Mouse (Mus musculus) ES-E14 (cell line): Measurements from ENCODE around the gene Mvd. TPM values are rescaled to one million over a fixed set of nuclear protein-coding genes. Genes with fewer than 3 reads are reported as not detected.

ENCODE experiments used
- DNase-seq: peaks from one replicate; pipeline ENCODE4 v3.0.0-alpha.2; 2013; ENCODE audit warnings: low read depth, low spot score
- H3K27ac ChIP-seq: 2 replicates; pipeline ENCODE4 v1.5.1; 2012; ENCODE audit warnings: low read depth, mild to moderate bottlenecking, low read length, moderate library complexity, mixed read lengths; ENCODE audit not compliant: poor library complexity, insufficient read depth, severe bottlenecking
- H3K36me3 ChIP-seq: 2 replicates; pipeline ENCODE4 v1.6.1; 2012; ENCODE audit warnings: mild to moderate bottlenecking, low read length, moderate library complexity, mixed read lengths; ENCODE audit not compliant: control insufficient read depth, poor library complexity, insufficient read depth, severe bottlenecking
- H3K4me1 ChIP-seq, 2 experiments: fragments of 150-350 bp in 1 of 2; sonication (generic) in 1 of 2; 2 replicates each; pipeline ENCODE4 v1.6.1; 2012; ENCODE audit warnings: low read length in 2 of 2, mild to moderate bottlenecking in 1 of 2, mixed read lengths in 1 of 2; ENCODE audit not compliant: control insufficient read depth in 2 of 2, insufficient read depth in 2 of 2, poor library complexity in 1 of 2
- H3K4me3 ChIP-seq, 2 experiments: fragments of 150-350 bp in 1 of 2; sonication (generic) in 1 of 2; 2 replicates each; pipeline ENCODE4 v1.5.1; 2012; ENCODE audit warnings: low read length in 2 of 2, low read depth in 1 of 2, mild to moderate bottlenecking in 1 of 2, mixed read lengths in 1 of 2; ENCODE audit not compliant: insufficient read depth in 1 of 2, poor library complexity in 1 of 2, severe bottlenecking in 1 of 2
- H3K9ac ChIP-seq: 2 replicates; pipeline ENCODE4 v1.6.1; 2012; ENCODE audit warnings: low read depth, mild to moderate bottlenecking, low read length, mixed read lengths; ENCODE audit not compliant: poor library complexity, insufficient read depth, severe bottlenecking
- H3K9me3 ChIP-seq: fragments of 150-350 bp; sonication (generic); 2 replicates; pipeline ENCODE4 v1.6.1; 2012; ENCODE audit warnings: low read depth, mild to moderate bottlenecking, low read length; ENCODE audit not compliant: control insufficient read depth, insufficient read depth
- CHD2 ChIP-seq: IDR thresholded peaks from 2 replicates; pipeline ENCODE4 v1.6.1; 2014; ENCODE audit warnings: mild to moderate bottlenecking, low read depth, low read length, inconsistent platforms
- HCFC1 ChIP-seq: IDR thresholded peaks from 2 replicates; pipeline ENCODE4 v1.6.1; 2012; ENCODE audit warnings: low read length, inconsistent platforms, borderline replicate concordance; ENCODE audit not compliant: insufficient read depth
- MAFK ChIP-seq: IDR thresholded peaks from 2 replicates; pipeline ENCODE4 v1.6.1; 2014; ENCODE audit warnings: mild to moderate bottlenecking, low read depth, low read length, inconsistent platforms; ENCODE audit not compliant: insufficient read depth
- ZC3H11A ChIP-seq: IDR thresholded peaks from 2 replicates; pipeline ENCODE4 v1.6.1; 2012; ENCODE audit warnings: low read depth, mild to moderate bottlenecking, inconsistent platforms, low read length, borderline replicate concordance
- ZNF384 ChIP-seq: IDR thresholded peaks from 2 replicates; pipeline ENCODE4 v1.6.1; 2012; ENCODE audit warnings: low read depth, low read length, inconsistent platforms
- in situ Hi-C, 2 experiments: fragments of 600-800 bp; cut with MboI; formaldehyde crosslinking; loops; one replicate each; pipeline ENCODE4 v1.15.1; 2025; ENCODE audit warnings: low sequenced_read_pairs in 2 of 2, inconsistent platforms in 1 of 2; ENCODE audit not compliant: unreplicated experiment in 2 of 2
- total RNA-seq: library from RNA; depleted of rRNA; stranded (reverse); fragments of 300-350 nt; gene quantifications from 2 replicates; pipeline ENCODE4 v1.2.3, GENCODE M21; 2012

Mvd gene
- total RNA-seq, 1 experiment: 35.2 TPM

DNA sequence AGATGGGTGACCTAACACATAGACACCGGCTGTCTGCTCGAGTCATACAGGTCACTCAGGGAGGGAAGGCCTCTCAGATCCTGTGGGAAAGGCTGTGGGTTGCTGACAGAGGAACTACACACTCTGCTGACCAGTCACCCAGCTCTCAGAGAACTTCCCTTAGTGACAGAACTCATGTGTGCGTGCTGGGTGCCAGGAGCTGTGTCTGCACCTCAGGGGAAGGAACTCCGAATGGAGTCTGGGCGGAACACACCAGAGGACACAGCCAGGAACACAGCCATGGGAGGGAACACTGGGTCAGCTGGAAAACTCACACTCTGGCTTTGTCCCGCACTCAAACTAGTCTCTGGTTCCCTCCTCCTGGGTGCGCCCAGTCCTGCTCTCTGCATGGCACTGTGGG lies 35.5 kb downstream of the Mvd start:
- H3K27ac ChIP-seq: no peak overlapping the region
- no peak overlapping the region for H3K4me3 ChIP-seq
- no peaks in the 10 kb centered on the region for H3K4me1 ChIP-seq
- TF ChIP-seq HCFC1 (no peak), ZC3H11A (no peak), MAFK (no peak), ZNF384 (no peak), CHD2 (no peak)
- H3K9me3 ChIP-seq: no peaks in the 10 kb centered on the region
- no peak for DNase-seq
- in situ Hi-C loops: no loop called here
- peaks cover 80% of the 10 kb centered on the region for H3K36me3 ChIP-seq
- H3K9ac ChIP-seq: no peak overlapping the region

DNA sequence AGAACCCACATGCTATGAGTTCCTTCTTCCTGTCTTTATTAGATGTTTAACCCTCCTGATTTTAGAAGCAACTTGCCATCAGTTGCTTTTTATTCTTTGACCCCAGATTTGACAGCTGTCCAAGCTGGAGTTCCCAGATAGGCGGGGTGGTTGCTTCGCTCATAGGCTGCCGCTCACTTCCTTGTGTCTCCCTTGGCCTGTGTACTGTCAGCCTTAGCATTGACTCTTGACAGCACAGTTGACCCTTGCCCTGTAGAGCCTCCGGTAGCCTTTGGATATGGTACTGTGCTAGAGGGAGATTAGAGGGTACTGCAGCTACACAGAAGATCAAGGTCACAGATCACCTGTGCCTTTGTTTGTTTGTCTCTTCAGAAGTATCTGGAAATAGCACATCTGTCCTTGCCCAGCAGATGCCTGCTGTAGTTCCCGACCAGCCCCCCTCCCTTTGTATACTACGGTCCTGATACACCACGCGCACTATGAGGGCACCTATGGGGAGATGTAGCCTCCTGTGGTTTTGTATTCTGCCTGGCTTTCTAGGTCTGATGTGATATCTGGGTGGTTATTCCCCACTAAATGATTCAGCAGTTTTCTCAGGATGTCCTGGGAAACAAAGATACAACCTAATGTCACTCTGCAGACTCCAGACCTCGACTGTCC lies 37.9 kb downstream of the Mvd start:
- Histone ChIP-seq H3K4me1 (no peaks in the 10 kb centered on the region), H3K9me3 (no peaks in the 10 kb centered on the region), H3K27ac (no peak overlapping the region), H3K4me3 (no peak overlapping the region), H3K9ac (no peak overlapping the region), H3K36me3 (peaks cover 77% of the 10 kb centered on the region)
- TF ChIP-seq CHD2 (no peak), ZC3H11A (no peak), ZNF384 (no peak)
- no peak for DNase-seq
- in situ Hi-C loops: no loop called here

DNA sequence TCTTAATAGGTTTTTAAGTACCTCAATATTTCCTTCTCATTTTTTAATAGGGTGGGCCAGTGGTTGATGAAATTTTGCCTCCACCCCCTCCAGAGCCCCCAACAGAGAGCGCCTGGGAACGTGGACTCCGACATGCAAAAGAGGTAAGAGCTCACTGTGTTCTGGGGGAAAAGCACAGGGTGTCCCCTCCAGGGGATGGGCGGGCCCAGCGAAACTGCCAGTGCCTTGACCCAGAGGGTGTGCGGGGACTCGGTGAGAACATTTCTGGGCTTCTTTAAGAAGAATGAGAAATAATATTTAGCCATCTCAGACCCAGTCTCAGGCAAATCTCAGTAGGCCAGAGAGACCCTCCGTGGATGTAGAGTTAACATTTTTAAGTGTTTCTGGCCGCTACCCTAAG lies 45.0 kb downstream of the Mvd start:
- Histone ChIP-seq H3K9ac (no peak overlapping the region), H3K36me3 (peaks cover 56% of the 10 kb centered on the region), H3K9me3 (no peaks in the 10 kb centered on the region), H3K27ac (no peak overlapping the region), H3K4me3 (no peak overlapping the region), H3K4me1 (no peaks in the 10 kb centered on the region; a peak in 1 of 4 replicates)
- no peak for DNase-seq
- in situ Hi-C loops: no loop called here
- TF ChIP-seq ZNF384 (no peak), ZC3H11A (no peak), HCFC1 (no peak), MAFK (no peak), CHD2 (no peak)

DNA sequence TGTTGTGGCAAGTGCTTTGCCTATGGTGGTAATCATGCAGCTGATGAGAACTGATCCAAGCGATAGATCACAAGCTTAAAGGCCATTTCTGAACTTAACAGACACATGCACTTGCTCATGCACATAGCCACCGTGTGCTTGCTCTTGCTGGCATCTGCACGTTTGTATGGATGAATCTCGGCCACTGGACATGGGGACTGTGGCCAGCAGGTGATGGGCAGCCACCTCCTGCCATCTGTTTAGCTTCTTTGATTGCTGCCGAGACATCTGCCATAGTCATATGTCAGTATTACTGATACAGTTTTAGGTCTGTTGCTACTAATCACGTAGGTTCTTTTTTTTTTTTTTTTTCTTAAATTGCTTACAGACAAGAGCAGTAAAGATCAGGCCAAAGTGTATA lies 47.9 kb downstream of the Mvd start:
- in situ Hi-C loops: no loop called here
- Histone ChIP-seq H3K36me3 (peaks cover 42% of the 10 kb centered on the region), H3K4me1 (no peaks in the 10 kb centered on the region; a peak in 1 of 4 replicates), H3K9me3 (no peaks in the 10 kb centered on the region), H3K4me3 (no peak overlapping the region), H3K27ac (no peak overlapping the region), H3K9ac (no peak overlapping the region)
- no peak for DNase-seq
- TF ChIP-seq HCFC1: no peak
- no peak for TF ChIP-seq CHD2

DNA sequence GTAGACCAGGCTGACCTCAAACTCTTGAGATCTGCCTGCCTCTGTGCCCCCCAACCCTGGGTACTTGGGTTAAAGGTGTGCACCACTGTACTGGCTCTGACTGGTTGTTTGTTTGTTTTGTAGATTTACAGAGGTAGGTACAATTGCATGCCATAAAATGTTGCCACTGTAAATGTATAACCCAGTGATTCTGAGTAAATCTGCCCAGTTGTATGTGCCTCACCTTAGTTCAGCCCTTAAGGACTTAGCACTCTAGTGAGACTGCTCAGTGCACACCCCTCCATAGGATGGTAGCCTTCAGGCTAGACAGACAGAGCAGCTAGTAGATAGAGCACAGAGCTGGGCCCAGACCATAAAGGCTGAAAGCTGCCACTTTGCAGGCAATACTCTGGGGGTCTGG lies 49.5 kb downstream of the Mvd start:
- peaks cover 35% of the 10 kb centered on the region for H3K36me3 ChIP-seq
- no peaks in the 10 kb centered on the region for H3K9me3 ChIP-seq
- no peak overlapping the region for H3K4me3 ChIP-seq
- no peak overlapping the region for H3K27ac ChIP-seq
- no peak overlapping the region for H3K9ac ChIP-seq
- TF ChIP-seq HCFC1 (no peak), ZNF384 (no peak), MAFK (no peak), ZC3H11A (no peak), CHD2 (no peak)
- in situ Hi-C loops: no loop called here
- no peaks in the 10 kb centered on the region; a peak in 1 of 4 replicates for H3K4me1 ChIP-seq
- DNase-seq: no peak
